Mouse (Mus musculus) MEL (cell line): ENCODE measurements around the gene Stim1. TPM values are rescaled to one million over a fixed set of nuclear protein-coding genes. Genes with fewer than 3 reads are reported as not detected.

ENCODE experiments used
- DNase-seq: peaks from one replicate; pipeline ENCODE4 v3.0.0; 2011; ENCODE audit warnings: low read depth, low spot score
- H3K27ac ChIP-seq: 2 replicates; pipeline ENCODE4 v1.5.1; 2012; ENCODE audit warnings: low read depth, mild to moderate bottlenecking, control low read depth, low read length, moderate library complexity; ENCODE audit not compliant: control insufficient read depth
- H3K27me3 ChIP-seq, 2 experiments: fragments of 150-350 bp in 1 of 2; sonication (generic) in 1 of 2; 2 replicates each; pipeline ENCODE4 v1.6.1; 2012; ENCODE audit warnings: low read length in 2 of 2, mild to moderate bottlenecking in 2 of 2, improper control_type of control experiment in 1 of 2, moderate library complexity in 1 of 2; ENCODE audit not compliant: insufficient read depth in 2 of 2, control insufficient read depth in 1 of 2
- H3K36me3 ChIP-seq, 2 experiments: 2 replicates each; pipeline ENCODE4 v1.6.1; 2012 to 2014; ENCODE audit warnings: low read length in 2 of 2, improper control_type of control experiment in 1 of 2, inconsistent platforms in 1 of 2, mild to moderate bottlenecking in 1 of 2; ENCODE audit not compliant: insufficient read depth in 2 of 2, control insufficient read depth in 1 of 2
- H3K4me1 ChIP-seq, 2 experiments: fragments of 150-350 bp in 1 of 2; sonication (generic) in 1 of 2; 2 replicates each; pipeline ENCODE4 v1.6.1; 2012; ENCODE audit warnings: low read length in 2 of 2, improper control_type of control experiment in 1 of 2, mild to moderate bottlenecking in 1 of 2; ENCODE audit not compliant: insufficient read depth in 2 of 2, control insufficient read depth in 1 of 2
- H3K4me3 ChIP-seq, 2 experiments: fragments of 150-350 bp in 1 of 2; sonication (generic) in 1 of 2; 2 replicates each; pipeline ENCODE4 v1.5.1; 2012; ENCODE audit warnings: low read depth in 2 of 2, low read length in 2 of 2, mild to moderate bottlenecking in 2 of 2, moderate library complexity in 2 of 2, control low read depth in 1 of 2, improper control_type of control experiment in 1 of 2; ENCODE audit not compliant: control insufficient read depth in 1 of 2, insufficient read depth in 1 of 2
- H3K79me2 ChIP-seq: 2 replicates; pipeline ENCODE4 v1.6.1; 2012; ENCODE audit warnings: mild to moderate bottlenecking, low read length, moderate library complexity; ENCODE audit not compliant: control insufficient read depth, poor library complexity, insufficient read depth
- H3K9ac ChIP-seq: 2 replicates; pipeline ENCODE4 v1.6.1; 2012; ENCODE audit warnings: low read depth, mild to moderate bottlenecking, control low read depth, low read length, moderate library complexity; ENCODE audit not compliant: control insufficient read depth, poor library complexity, severe bottlenecking
- H3K9me3 ChIP-seq: fragments of 150-350 bp; sonication (generic); replicated peaks from 2 replicates; pipeline ENCODE4 v1.6.1; 2012; ENCODE audit warnings: mild to moderate bottlenecking, low read length, improper control_type of control experiment, moderate library complexity; ENCODE audit not compliant: insufficient read depth
- BHLHE40 ChIP-seq: IDR thresholded peaks from 2 replicates; pipeline ENCODE4 v1.6.1; 2012; ENCODE audit warnings: low read depth, mild to moderate bottlenecking, inconsistent platforms, low read length, improper control_type of control experiment, borderline replicate concordance
- CHD2 ChIP-seq: IDR thresholded peaks from 2 replicates; pipeline ENCODE4 v1.6.1; 2011; ENCODE audit warnings: low read length, improper control_type of control experiment
- CTCF ChIP-seq, 3 experiments: IDR thresholded peaks in 2 of 3; conservative IDR thresholded peaks in 1 of 3; 2 replicates each; pipeline ENCODE4 v1.5.1; 2011 to 2012; ENCODE audit warnings: low read length in 3 of 3, low read depth in 2 of 3, mild to moderate bottlenecking in 2 of 3, improper control_type of control experiment in 1 of 3, inconsistent platforms in 1 of 3, mixed read lengths in 1 of 3, moderate library complexity in 1 of 3; ENCODE audit not compliant: control insufficient read depth in 1 of 3, insufficient read depth in 1 of 3, poor library complexity in 1 of 3, severe bottlenecking in 1 of 3
- E2F4 ChIP-seq: IDR thresholded peaks from 2 replicates; pipeline ENCODE4 v1.6.1; 2011; ENCODE audit warnings: low read depth, low read length, improper control_type of control experiment, borderline replicate concordance
- ELF1 ChIP-seq: IDR thresholded peaks from 2 replicates; pipeline ENCODE4 v1.6.1; 2014; ENCODE audit warnings: low read depth, mild to moderate bottlenecking, inconsistent platforms, low read length, improper control_type of control experiment, moderate library complexity
- EP300 ChIP-seq, 2 experiments: IDR thresholded peaks; 2 replicates each; pipeline ENCODE4 v1.6.1; 2011; ENCODE audit warnings: improper control_type of control experiment in 2 of 2, low read length in 2 of 2, low read depth in 1 of 2, mild to moderate bottlenecking in 1 of 2
- ETS1 ChIP-seq: IDR thresholded peaks from 2 replicates; pipeline ENCODE4 v1.6.1; 2012; ENCODE audit warnings: low read depth, mild to moderate bottlenecking, inconsistent platforms, low read length, improper control_type of control experiment, moderate library complexity
- GABPA ChIP-seq: IDR thresholded peaks from 2 replicates; pipeline ENCODE4 v1.6.1; 2012; ENCODE audit warnings: low read depth, mild to moderate bottlenecking, inconsistent platforms, low read length, improper control_type of control experiment, moderate library complexity
- HCFC1 ChIP-seq: IDR thresholded peaks from 2 replicates; pipeline ENCODE4 v1.6.1; 2012; ENCODE audit warnings: low read depth, mild to moderate bottlenecking, inconsistent platforms, low read length, improper control_type of control experiment, moderate library complexity
- JUND ChIP-seq: IDR thresholded peaks from 2 replicates; pipeline ENCODE4 v1.6.1; 2011; ENCODE audit warnings: low read depth, mild to moderate bottlenecking, improper control_type of control experiment, low read length
- KAT2A ChIP-seq: conservative IDR thresholded peaks from 2 replicates; pipeline ENCODE4 v1.6.1; 2012; ENCODE audit warnings: low read depth, low read length, improper control_type of control experiment, inconsistent platforms
- MAFK ChIP-seq: IDR thresholded peaks from 2 replicates; pipeline ENCODE4 v1.6.1; 2011; ENCODE audit warnings: low read depth, mild to moderate bottlenecking, low read length, improper control_type of control experiment, borderline replicate concordance
- MAX ChIP-seq: IDR thresholded peaks from 2 replicates; pipeline ENCODE4 v1.6.1; 2011; ENCODE audit warnings: low read length, improper control_type of control experiment
- MAZ ChIP-seq: IDR thresholded peaks from 2 replicates; pipeline ENCODE4 v1.6.1; 2012; ENCODE audit warnings: low read depth, mild to moderate bottlenecking, inconsistent platforms, low read length, improper control_type of control experiment
- MXI1 ChIP-seq: IDR thresholded peaks from 2 replicates; pipeline ENCODE4 v1.6.1; 2011; ENCODE audit warnings: mild to moderate bottlenecking, low read depth, low read length, improper control_type of control experiment
- MYB ChIP-seq: IDR thresholded peaks from 2 replicates; pipeline ENCODE4 v1.6.1; 2011; ENCODE audit warnings: mild to moderate bottlenecking, low read depth, low read length, improper control_type of control experiment
- NELFE ChIP-seq: IDR thresholded peaks from 2 replicates; pipeline ENCODE4 v1.6.1; 2011; ENCODE audit warnings: low read depth, low read length, improper control_type of control experiment
- NRF1 ChIP-seq: IDR thresholded peaks from 2 replicates; pipeline ENCODE4 v1.6.1; 2014; ENCODE audit warnings: low read depth, mild to moderate bottlenecking, inconsistent platforms, low read length, improper control_type of control experiment, moderate library complexity; ENCODE audit not compliant: poor library complexity, insufficient read depth, severe bottlenecking
- POLR2A ChIP-seq, 2 experiments: IDR thresholded peaks; 2 replicates each; pipeline ENCODE4 v1.6.1; 2011 to 2012; ENCODE audit warnings: low read length in 2 of 2, mild to moderate bottlenecking in 2 of 2, control low read depth in 1 of 2, improper control_type of control experiment in 1 of 2, low read depth in 1 of 2, moderate library complexity in 1 of 2; ENCODE audit not compliant: control insufficient read depth in 1 of 2, insufficient read depth in 1 of 2, poor library complexity in 1 of 2
- POLR2AphosphoS2 ChIP-seq: IDR thresholded peaks from 2 replicates; pipeline ENCODE4 v1.6.1; 2011; ENCODE audit warnings: low read length, improper control_type of control experiment
- RAD21 ChIP-seq: IDR thresholded peaks from 2 replicates; pipeline ENCODE4 v1.6.1; 2011; ENCODE audit warnings: mild to moderate bottlenecking, low read depth, low read length, improper control_type of control experiment
- RCOR1 ChIP-seq: IDR thresholded peaks from 2 replicates; pipeline ENCODE4 v1.6.1; 2012; ENCODE audit warnings: low read depth, mild to moderate bottlenecking, inconsistent platforms, low read length, improper control_type of control experiment
- SIN3A ChIP-seq: IDR thresholded peaks from 2 replicates; pipeline ENCODE4 v1.6.1; 2012; ENCODE audit warnings: low read length, improper control_type of control experiment, inconsistent platforms
- SMC3 ChIP-seq: IDR thresholded peaks from 2 replicates; pipeline ENCODE4 v1.6.1; 2011; ENCODE audit warnings: low read depth, low read length, improper control_type of control experiment
- TAL1 ChIP-seq: IDR thresholded peaks from 2 replicates; pipeline ENCODE4 v1.6.1; 2012; ENCODE audit warnings: mild to moderate bottlenecking, inconsistent platforms, low read length, moderate library complexity, mixed read lengths
- UBTF ChIP-seq: IDR thresholded peaks from 2 replicates; pipeline ENCODE4 v1.6.1; 2012; ENCODE audit warnings: low read depth, mild to moderate bottlenecking, inconsistent platforms, low read length, improper control_type of control experiment, moderate library complexity, borderline replicate concordance; ENCODE audit not compliant: insufficient read depth
- USF1 ChIP-seq: IDR thresholded peaks from 2 replicates; pipeline ENCODE4 v1.6.1; 2014; ENCODE audit warnings: low read depth, mild to moderate bottlenecking, inconsistent platforms, low read length, improper control_type of control experiment, moderate library complexity
- USF2 ChIP-seq, 2 experiments: IDR thresholded peaks; 2 replicates each; pipeline ENCODE4 v1.6.1; 2011 to 2012; ENCODE audit warnings: improper control_type of control experiment in 2 of 2, low read length in 2 of 2, borderline replicate concordance in 1 of 2, inconsistent platforms in 1 of 2, low read depth in 1 of 2, mild to moderate bottlenecking in 1 of 2; ENCODE audit not compliant: insufficient read depth in 1 of 2
- ZC3H11A ChIP-seq: IDR thresholded peaks from 2 replicates; pipeline ENCODE4 v1.6.1; 2012; ENCODE audit warnings: low read depth, mild to moderate bottlenecking, inconsistent platforms, low read length, improper control_type of control experiment
- ZKSCAN1 ChIP-seq: IDR thresholded peaks from 2 replicates; pipeline ENCODE4 v1.6.1; 2012; ENCODE audit warnings: low read depth, mild to moderate bottlenecking, inconsistent platforms, low read length, improper control_type of control experiment, moderate library complexity
- ZMIZ1 ChIP-seq: IDR thresholded peaks from 2 replicates; pipeline ENCODE4 v1.6.1; 2012; ENCODE audit warnings: low read depth, mild to moderate bottlenecking, inconsistent platforms, low read length, improper control_type of control experiment, moderate library complexity
- ZNF384 ChIP-seq: IDR thresholded peaks from 2 replicates; pipeline ENCODE4 v1.6.1; 2012; ENCODE audit warnings: low read depth, mild to moderate bottlenecking, inconsistent platforms, low read length, improper control_type of control experiment
- polyA plus RNA-seq, 2 experiments: library from polyadenylated mRNA; stranded (reverse) in 1 of 2; unstranded in 1 of 2; fragments of >175 nt in 1 of 2; fragments of >200 nt in 1 of 2; gene quantifications; 2 replicates each; pipeline versions ENCODE4 v1.2.1 to v1.2.4; 2012; ENCODE audit warnings: low replicate concordance in 2 of 2, low read depth in 1 of 2; ENCODE audit not compliant: insufficient read length in 2 of 2, insufficient read depth in 1 of 2, missing spikeins in 1 of 2
- total RNA-seq: library from RNA; depleted of rRNA; stranded (reverse); fragments of 300-350 nt; gene quantifications from 2 replicates; pipeline ENCODE4 v1.2.3, GENCODE M21; 2012

Gene Stim1
- total and polyA plus RNA-seq, 3 experiments, result 26.1 to 65.0 TPM; not detected in 1

DNA sequence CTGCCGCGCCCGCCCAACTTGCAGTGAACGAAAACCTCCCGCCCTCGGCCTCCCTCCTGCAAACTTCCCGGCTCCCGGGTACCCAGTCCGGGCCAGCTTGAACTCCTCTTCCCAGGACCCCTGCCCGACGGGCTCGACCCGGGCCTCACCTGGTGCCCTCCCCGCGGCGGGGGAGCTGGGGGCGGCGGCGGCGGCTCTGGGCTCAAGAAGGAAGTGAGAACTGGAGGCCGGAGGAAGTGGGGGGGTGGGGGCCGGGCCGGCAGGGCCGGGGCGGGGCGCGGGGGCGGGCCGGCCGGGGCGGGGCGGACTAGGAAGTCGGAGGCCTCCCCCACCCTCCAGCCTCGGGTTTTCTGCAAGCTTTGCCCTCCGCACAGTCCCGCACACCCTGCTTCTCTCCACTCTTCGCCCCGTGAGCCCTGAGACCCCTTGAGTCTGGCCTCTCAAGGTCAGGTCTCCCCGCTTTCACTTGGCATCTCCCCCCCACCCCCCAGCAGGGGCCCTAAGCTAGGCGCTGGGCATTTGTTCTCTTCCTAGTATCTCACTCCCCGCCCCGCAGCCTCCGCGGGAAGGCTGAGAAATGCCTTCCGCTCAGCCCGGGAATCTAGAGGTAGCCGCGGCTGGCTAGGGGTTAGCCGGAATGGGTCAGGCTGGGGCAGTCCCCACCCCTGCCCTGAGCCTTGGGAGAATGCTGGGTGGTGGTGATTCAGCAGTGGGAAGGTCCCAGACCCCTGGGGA lies 17.5 kb upstream of the Stim1 start (continued):
- TF ChIP-seq KAT2A, result no peak; the same call in 1 of the 2 replicates
- TF ChIP-seq CHD2, result no peak
- no peak for TF ChIP-seq ZC3H11A
- TF ChIP-seq MAZ, result peak; percentile 66
- peak in 1 of 2 experiments; percentile 23; a peak in 1 of 4 replicates for TF ChIP-seq EP300 (IDR thresholded peaks at IDR 0.05; ENCODE audit: low read depth in 1 of 2, low read length in 2 of 2)
- TF ChIP-seq JUND, result no peak
- peak; percentile 46; the same call in 1 of the 2 replicates for TF ChIP-seq SIN3A
- no peak; the same call in 1 of the 2 replicates for TF ChIP-seq POLR2AphosphoS2
- TF ChIP-seq HCFC1, result peak; percentile 48
- TF ChIP-seq MYB, result no peak
- peak; percentile 55 for TF ChIP-seq ELF1
- no peak for TF ChIP-seq USF2 (IDR thresholded peaks at IDR 0.05; ENCODE audit: borderline replicate concordance in 1 of 2, insufficient read depth in 1 of 2, low read depth in 1 of 2, low read length in 2 of 2)
- TF ChIP-seq ZMIZ1, result peak; percentile 51; the same call in 1 of the 2 replicates
- no peak for TF ChIP-seq ZNF384
- TF ChIP-seq MAX, result no peak; the same call in 1 of the 2 replicates
- peak; percentile 23; the same call in 1 of the 2 replicates for TF ChIP-seq MXI1
- no peak for TF ChIP-seq MAFK
- no peak for TF ChIP-seq UBTF
- no peak for TF ChIP-seq TAL1
- no peak for TF ChIP-seq GABPA
- TF ChIP-seq RCOR1, result no peak
- no peak for TF ChIP-seq BHLHE40

DNA sequence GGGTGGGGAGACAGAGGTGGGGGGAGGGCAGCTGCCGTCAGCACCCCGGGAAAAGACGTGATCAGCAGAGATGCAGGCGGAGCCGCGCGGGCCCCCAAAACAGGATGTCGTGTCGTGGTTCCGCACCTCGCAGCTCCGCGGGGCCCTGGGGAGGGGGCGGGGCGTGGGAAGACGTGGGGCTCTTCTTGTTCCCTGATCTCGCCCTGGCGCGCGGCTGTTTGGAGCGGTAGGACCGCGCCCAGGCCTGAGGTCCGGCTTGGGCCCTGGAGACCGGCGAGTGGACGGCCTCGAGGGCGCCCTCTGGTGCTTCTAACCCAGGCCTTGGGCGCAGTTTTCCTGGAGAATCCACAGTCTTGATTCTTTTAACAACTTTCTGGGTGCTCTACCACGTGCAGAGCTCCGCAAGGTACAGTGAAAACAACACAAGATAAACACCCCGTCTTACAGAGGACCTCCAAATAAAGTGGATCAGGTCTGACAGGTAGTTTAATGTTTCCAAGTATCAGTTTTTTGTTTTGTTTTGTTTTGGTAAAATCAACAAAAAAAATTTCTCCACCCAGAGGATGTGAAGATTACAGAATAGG lies 16.9 kb upstream of the Stim1 start:
- H3K4me3 ChIP-seq, result peak overlapping the region; percentile 83 to 96
- DNase-seq, result peak; percentile 95
- H3K4me1 ChIP-seq, result peaks cover 21 to 48% of the 10 kb centered on the region in 2 experiments
- H3K27ac ChIP-seq, result peak overlapping the region; percentile 97
- peak overlapping the region; percentile 95 for H3K9ac ChIP-seq
- H3K9me3 ChIP-seq, result no peaks in the 10 kb centered on the region
- H3K36me3 ChIP-seq, result peaks cover 0 to 44% of the 10 kb centered on the region in 2 experiments; a peak in 2 of 4 replicates
- H3K79me2 ChIP-seq, result peaks cover 52% of the 10 kb centered on the region
- no peaks in the 10 kb centered on the region for H3K27me3 ChIP-seq
- 0 out of 2 replicates have a peak, but pooled peaks have one; percentile 4 for TF ChIP-seq NELFE
- no peak for TF ChIP-seq MAFK
- no peak for TF ChIP-seq MAZ
- TF ChIP-seq MAX, result peak; percentile 93
- TF ChIP-seq ZKSCAN1, result no peak
- TF ChIP-seq UBTF, result no peak
- TF ChIP-seq RAD21, result peak; percentile 12
- no peak for TF ChIP-seq TAL1
- no peak for TF ChIP-seq NRF1
- peak; percentile 58; the same call in 1 of the 2 replicates for TF ChIP-seq USF1
- TF ChIP-seq CTCF (IDR thresholded peaks at IDR 0.05 in 2 of 3, conservative IDR thresholded peaks at IDR 0.05 in 1 of 3; ENCODE audit: control insufficient read depth in 1 of 3, insufficient read depth in 1 of 3, low read depth in 2 of 3, low read length in 3 of 3, poor library complexity in 1 of 3, severe bottlenecking in 1 of 3), result peak; percentile 42 to 75 (median 63); a peak in 5 of 6 replicates
- TF ChIP-seq ETS1, result peak; percentile 50; the same call in 1 of the 2 replicates
- peak; percentile 77 for TF ChIP-seq SIN3A
- no peak for TF ChIP-seq ZNF384
- peak; percentile 54 for TF ChIP-seq SMC3
- peak; percentile 27 to 59; a peak in 3 of 4 replicates for TF ChIP-seq POLR2A (IDR thresholded peaks at IDR 0.05; ENCODE audit: control insufficient read depth in 1 of 2, insufficient read depth in 1 of 2, low read depth in 1 of 2, low read length in 2 of 2, poor library complexity in 1 of 2)
- TF ChIP-seq RCOR1, result no peak
- no peak for TF ChIP-seq POLR2AphosphoS2
- no peak for TF ChIP-seq ZMIZ1
- no peak for TF ChIP-seq E2F4
- peak; percentile 96 for TF ChIP-seq MXI1
